Mouse (Mus musculus) stomach, embryonic 14.5 days (tissue): ENCODE results near the gene Upk1a. TPM values are rescaled to one million over a fixed set of nuclear protein-coding genes. Genes with fewer than 3 reads are reported as not detected.

Source experiments
- ATAC-seq: fragments of 200-750 bp; cut with Nextera tagmentation; 2 replicates; pipeline ENCODE4 v1.8.0; 2017; ENCODE audit warnings: low read depth, moderate TSS enrichment; ENCODE audit not compliant: insufficient number of reproducible peaks, insufficient read depth, low FRiP score
- H3K27ac ChIP-seq: fragments of 300-500 bp; sonication (generic); 2 replicates; pipeline ENCODE4 v1.5.1; 2014; ENCODE audit warnings: mild to moderate bottlenecking, low read length, moderate library complexity, mixed read lengths
- H3K27me3 ChIP-seq: fragments of 300-500 bp; sonication (generic); 2 replicates; pipeline ENCODE4 v1.6.1; 2014; ENCODE audit warnings: low read length, control low read depth, mixed read lengths; ENCODE audit not compliant: control insufficient read depth, insufficient read depth
- H3K36me3 ChIP-seq: fragments of 300-500 bp; sonication (generic); 2 replicates; pipeline ENCODE4 v1.6.1; 2014; ENCODE audit warnings: mild to moderate bottlenecking, control low read depth, low read length, moderate library complexity, mixed read lengths; ENCODE audit not compliant: control insufficient read depth, insufficient read depth
- H3K4me1 ChIP-seq: fragments of 300-500 bp; sonication (generic); 2 replicates; pipeline ENCODE4 v1.6.1; 2014; ENCODE audit warnings: low read length, control low read depth, mixed read lengths; ENCODE audit not compliant: control insufficient read depth, insufficient read depth
- H3K4me2 ChIP-seq: fragments of 300-500 bp; sonication (generic); replicated peaks from 2 replicates; pipeline ENCODE4 v1.6.1; 2014; ENCODE audit warnings: low read depth, low read length, control low read depth
- H3K4me3 ChIP-seq: fragments of 300-500 bp; sonication (generic); 2 replicates; pipeline ENCODE4 v1.5.1; 2014; ENCODE audit warnings: low read depth, low read length, control low read depth
- H3K9ac ChIP-seq: fragments of 300-500 bp; sonication (generic); replicated peaks from 2 replicates; pipeline ENCODE4 v1.6.1; 2014; ENCODE audit warnings: low read depth, mild to moderate bottlenecking, control low read depth, low read length, moderate library complexity, mixed read lengths
- H3K9me3 ChIP-seq: fragments of 300-500 bp; sonication (generic); 2 replicates; pipeline ENCODE4 v1.6.1; 2016; ENCODE audit warnings: low read depth, low read length, control low read depth; ENCODE audit not compliant: control insufficient read depth
- WGBS: fragments of 180-500 bp; shearing (Covaris S2); extraction: QIAGEN DNeasy Blood & Tissue Kit; methylation state at CpG from one replicate; pipeline ENCODE4 v1.1.7; 2014; 5-methylcytosine and 5-hydroxymethylcytosine counted together
- polyA plus RNA-seq: library from polyadenylated mRNA; unstranded; fragments of >200 nt; fragmentation: Nextera tagmentation; extraction: Ambion mirVana; gene quantifications from 2 replicates; pipeline ENCODE4 v1.2.1, GENCODE M21; 2014

Upk1a gene
- polyA plus RNA-seq, 1 experiment from 2014 or later: 6.6 TPM

- peak; percentile 60 for ATAC-seq
- Histone ChIP-seq H3K4me3 (peak overlapping the region; percentile 91), H3K27ac (peak overlapping the region; percentile 64; the same call in 1 of the 2 replicates), H3K9ac (no peak overlapping the region), H3K4me1 (peaks cover 17% of the 10 kb centered on the region; the same call in 1 of the 2 replicates), H3K9me3 (no peaks in the 10 kb centered on the region), H3K27me3 (no peaks in the 10 kb centered on the region), H3K4me2 (peak overlapping the region; percentile 54), H3K36me3 (peaks cover 20% of the 10 kb centered on the region)
- WGBS: 24% methylated on average over 40 of the region's 40 CpGs
These were observed 23.0 kb downstream of the Upk1a start for GRCm38 (mm10) chr7:30589435-30590301.

GRCm38 (mm10) chr7:30588676-30589434, 23.8 kb downstream of the Upk1a start, which contains the start of gene Kmt2b:
Gene Kmt2b, minus strand, starts transcription at chr7:30588726.
- Histone ChIP-seq H3K4me2 (peak within 1 kb of the TSS; percentile 94), H3K9me3 (no peaks in the 10 kb centered on the region), H3K27me3 (no peaks in the 10 kb centered on the region), H3K4me1 (peaks cover 17% of the 10 kb centered on the region; the same call in 1 of the 2 replicates), H3K27ac (peak within 1 kb of the TSS; percentile 91), H3K36me3 (peaks cover 29% of the 10 kb centered on the region), H3K4me3 (peak within 1 kb of the TSS; percentile 91), H3K9ac (peak within 1 kb of the TSS; percentile 90)
- ATAC-seq: peak; percentile 96
- 0% methylated on average over 48 of the region's 68 CpGs for WGBS

GRCm38 (mm10) chr7:30587842-30588667, 24.6 kb downstream of the Upk1a start:
- Histone ChIP-seq H3K27ac (peak overlapping the region; percentile 91), H3K4me1 (peaks cover 17% of the 10 kb centered on the region; the same call in 1 of the 2 replicates), H3K9ac (peak overlapping the region; percentile 90), H3K4me3 (peak overlapping the region; percentile 91), H3K4me2 (peak overlapping the region; percentile 94), H3K36me3 (peaks cover 37% of the 10 kb centered on the region), H3K27me3 (no peaks in the 10 kb centered on the region), H3K9me3 (no peaks in the 10 kb centered on the region)
- 1% methylated on average over 65 of the region's 67 CpGs for WGBS
- ATAC-seq: peak; percentile 6

- H3K27ac ChIP-seq: no peak overlapping the region
- peaks cover 17% of the 10 kb centered on the region; the same call in 1 of the 2 replicates for H3K4me1 ChIP-seq
- no peaks in the 10 kb centered on the region for H3K27me3 ChIP-seq
- ATAC-seq: no peak
- H3K4me3 ChIP-seq: 0 out of 2 replicates have a peak overlapping the region, but pooled peaks have one; percentile 91
- peaks cover 52% of the 10 kb centered on the region for H3K36me3 ChIP-seq
- H3K9ac ChIP-seq: no peak overlapping the region
- H3K9me3 ChIP-seq: no peaks in the 10 kb centered on the region
- H3K4me2 ChIP-seq: no peak overlapping the region; the same call in 1 of the 2 replicates
- WGBS: 90% methylated on average over 28 of the region's 28 CpGs
These were observed 26.1 kb downstream of the Upk1a start for GRCm38 (mm10) chr7:30586455-30587020.

- Histone ChIP-seq H3K36me3 (peaks cover 63% of the 10 kb centered on the region), H3K27me3 (no peaks in the 10 kb centered on the region), H3K4me2 (no peak overlapping the region), H3K4me1 (peaks cover 17% of the 10 kb centered on the region; the same call in 1 of the 2 replicates), H3K27ac (no peak overlapping the region), H3K4me3 (no peak overlapping the region), H3K9me3 (no peaks in the 10 kb centered on the region), H3K9ac (no peak overlapping the region)
- 93% methylated on average over 7 of the region's 7 CpGs for WGBS
- no peak for ATAC-seq
These were observed 27.5 kb downstream of the Upk1a start for GRCm38 (mm10) chr7:30585170-30585569.

- Histone ChIP-seq H3K9me3 (no peaks in the 10 kb centered on the region), H3K4me2 (no peak overlapping the region), H3K27ac (no peak overlapping the region), H3K9ac (no peak overlapping the region), H3K27me3 (no peaks in the 10 kb centered on the region), H3K36me3 (peaks cover 71% of the 10 kb centered on the region), H3K4me1 (peaks cover 12% of the 10 kb centered on the region; the same call in 1 of the 2 replicates), H3K4me3 (no peak overlapping the region)
- ATAC-seq: no peak
- 93% methylated on average over 10 of the region's 10 CpGs for WGBS
These were observed 28.3 kb downstream of the Upk1a start for GRCm38 (mm10) chr7:30584339-30584738.

- no peak overlapping the region for H3K4me3 ChIP-seq
- peaks cover 97% of the 10 kb centered on the region for H3K36me3 ChIP-seq
- H3K27ac ChIP-seq: no peak overlapping the region
- no peaks in the 10 kb centered on the region for H3K27me3 ChIP-seq
- no peak for ATAC-seq
- H3K4me2 ChIP-seq: no peak overlapping the region
- peaks cover 2% of the 10 kb centered on the region; the same call in 1 of the 2 replicates for H3K4me1 ChIP-seq
- H3K9me3 ChIP-seq: no peaks in the 10 kb centered on the region
- 96% methylated on average over 16 of the region's 16 CpGs for WGBS
- no peak overlapping the region for H3K9ac ChIP-seq
These were observed 31.1 kb downstream of the Upk1a start for GRCm38 (mm10) chr7:30581547-30581946.
